Mouse (Mus musculus): ENCODE data around the gene Dph2.

- TF ChIP-seq CTCF (IDR thresholded peaks at IDR 0.05; ENCODE audit: low read depth), result no peak
- no peak for TF ChIP-seq EP300 (IDR thresholded peaks at IDR 0.05; ENCODE audit: low read depth)
These were observed 41.4 kb upstream of the Dph2 start for GRCm38 (mm10) chr4:117933248-117933647.
